Mouse (Mus musculus) cerebellum, adult 11 months (tissue): ENCODE data around the gene Tax1bp3.

ENCODE experiments used
- DNase-seq: peaks from one replicate; pipeline ENCODE4 v3.0.0; 2022

Tax1bp3 gene

DNA sequence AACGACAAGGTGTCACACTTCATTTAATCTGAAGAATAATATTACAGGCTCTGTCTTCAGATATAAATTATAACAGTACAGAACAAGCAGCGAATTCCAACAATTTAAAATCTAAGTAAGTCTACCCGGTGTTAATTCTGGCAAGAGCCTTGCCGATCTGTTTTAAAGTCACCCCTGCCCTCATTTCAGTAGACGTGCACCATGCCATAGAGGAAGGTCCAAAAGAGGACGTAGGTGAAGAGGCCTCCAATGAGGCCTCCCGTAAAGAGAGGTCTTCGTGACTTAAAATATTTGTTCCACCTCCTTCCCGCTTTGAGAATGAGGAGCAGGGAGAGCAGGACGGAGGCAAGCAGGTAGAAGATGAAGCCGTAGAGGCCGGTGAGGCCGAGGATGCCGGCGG, 697 bp upstream of the Tax1bp3 start:
- DNase-seq: no peak

DNA sequence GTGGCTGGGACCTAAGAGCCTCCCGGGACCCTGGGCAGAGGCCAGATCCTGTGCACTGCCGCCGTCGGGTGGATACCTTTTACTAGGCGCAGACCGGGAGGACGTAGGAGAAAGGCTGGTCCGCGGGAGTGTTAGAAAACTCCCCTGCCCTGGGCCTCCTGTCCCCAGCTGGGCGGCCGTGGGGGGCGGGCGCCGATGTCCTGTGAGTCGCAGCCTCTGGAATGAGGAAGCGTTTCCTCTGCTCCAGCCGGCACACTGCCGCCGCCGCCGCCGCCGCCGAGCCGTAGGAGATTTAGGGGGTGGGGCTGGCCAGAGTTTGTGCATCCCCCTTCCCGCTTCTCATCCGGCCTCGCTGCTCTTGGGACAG, 609 bp downstream of the Tax1bp3 start:
- DNase-seq: no peak

DNA sequence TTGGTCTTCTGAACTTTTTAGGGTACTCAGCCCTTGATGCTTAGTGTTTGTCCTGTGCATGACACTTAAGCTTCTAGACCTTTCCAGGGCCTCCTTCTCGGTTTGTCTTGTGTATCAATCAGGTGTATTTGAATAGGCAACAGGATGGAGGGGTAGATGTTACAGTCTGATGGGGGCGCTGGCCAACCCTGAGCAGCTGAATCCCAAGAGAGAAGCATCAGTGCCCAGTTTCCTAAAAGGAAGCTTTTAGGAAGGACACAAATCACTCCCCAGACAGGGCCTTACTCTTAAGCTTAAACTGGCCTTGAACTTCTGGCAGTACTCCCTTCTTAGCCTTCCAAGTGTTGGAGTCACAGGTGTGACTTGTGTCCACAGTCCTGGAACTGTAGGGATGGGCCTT, 1.0 kb downstream of the Tax1bp3 start:
- DNase-seq: no peak

DNA sequence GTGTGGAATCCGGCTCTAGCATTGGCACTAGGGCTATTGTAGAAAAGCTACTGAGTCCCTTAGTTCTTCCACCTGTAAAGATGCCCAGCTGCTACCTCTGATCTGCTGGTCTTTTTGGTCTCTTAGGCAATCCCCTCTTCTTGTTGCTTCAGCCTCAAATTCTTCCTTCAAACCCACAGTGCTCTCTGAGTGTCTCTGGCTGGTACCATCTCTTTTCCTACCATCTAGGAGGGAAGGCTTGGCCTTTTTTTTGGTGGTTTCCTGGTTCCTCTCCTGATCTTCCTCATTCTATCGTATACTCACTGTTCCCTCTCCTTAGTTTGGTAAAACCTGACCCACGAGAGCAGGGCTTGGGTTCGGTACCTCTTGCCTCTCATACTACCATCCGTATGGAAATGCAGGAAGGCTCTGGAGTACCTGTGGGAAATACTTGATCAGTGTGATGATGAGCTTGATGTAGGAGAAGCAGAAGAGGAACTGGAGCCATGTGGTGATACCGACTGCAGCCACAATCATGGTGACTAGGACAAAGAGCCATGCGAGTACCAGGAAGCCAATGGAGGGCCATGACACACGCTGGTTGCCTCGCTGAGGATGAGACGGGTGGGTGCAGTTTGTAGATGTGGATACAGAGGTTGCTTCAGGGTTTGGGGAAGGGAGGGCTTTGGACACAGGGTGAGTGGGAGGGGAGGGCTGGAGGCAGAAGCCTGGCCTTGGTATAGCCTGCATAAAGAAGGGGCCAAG, 9.2 kb downstream of the Tax1bp3 start:
- no peak for DNase-seq

DNA sequence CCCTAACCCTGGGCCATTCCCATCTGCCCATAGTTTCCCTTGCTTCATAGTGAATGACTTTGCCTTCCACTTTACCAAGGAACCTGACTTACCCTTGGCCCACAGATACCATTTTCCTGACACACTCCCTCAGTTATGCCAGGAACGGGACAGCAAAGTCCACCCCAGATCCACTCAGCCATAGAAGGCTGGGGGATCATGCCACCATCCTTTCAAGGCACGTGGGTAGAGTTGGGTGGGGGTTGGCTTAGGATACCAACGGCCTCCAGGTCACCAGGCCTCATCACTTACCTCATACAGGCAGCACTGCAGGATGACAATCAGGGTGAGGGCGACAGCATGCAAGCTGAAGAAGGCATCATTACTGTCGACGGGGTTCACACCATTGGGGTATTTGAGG, 10.3 kb downstream of the Tax1bp3 start:
- DNase-seq: no peak

DNA sequence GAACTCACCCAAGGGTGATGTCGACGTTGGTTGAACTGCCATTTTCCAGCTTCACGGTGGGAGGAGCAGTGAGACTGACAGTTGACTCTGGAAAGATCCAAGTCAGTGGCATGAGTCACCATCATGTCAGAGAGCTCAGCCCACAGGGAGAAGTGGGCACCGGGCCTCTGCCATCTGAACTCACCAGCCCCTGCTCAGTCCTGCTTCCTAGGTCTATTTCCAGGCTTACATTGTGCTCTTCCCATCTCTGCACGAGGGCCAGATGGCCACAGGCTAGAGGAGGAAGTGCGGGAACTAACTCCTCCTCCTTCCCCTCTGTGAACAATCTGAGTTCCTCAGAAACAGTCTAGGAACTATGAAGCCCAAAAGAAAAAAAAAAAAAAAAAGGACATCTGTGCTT, 16.2 kb downstream of the Tax1bp3 start:
- peak; percentile 48 for DNase-seq

GRCm38 (mm10) chr11:73194444-73194843, 17.6 kb downstream of the Tax1bp3 start:
- DNase-seq: no peak

DNA sequence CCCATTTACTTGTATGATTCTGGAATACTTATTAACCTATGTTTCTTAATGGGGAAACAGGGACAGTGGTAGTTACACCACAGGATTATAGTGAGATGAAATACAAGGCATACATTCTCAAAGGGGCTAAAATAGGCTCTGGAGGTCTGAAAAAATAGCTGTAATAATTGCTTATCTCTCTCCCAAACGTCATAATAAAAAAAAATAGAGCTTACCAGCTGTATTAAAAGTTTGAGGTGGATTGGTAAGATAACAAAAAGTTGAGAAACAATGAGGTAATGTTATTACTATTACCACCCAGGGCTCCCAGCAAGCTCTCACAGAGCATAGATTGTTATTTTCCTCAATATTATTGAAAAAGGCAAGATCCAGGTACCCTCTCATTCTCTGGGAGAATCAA, 21.3 kb downstream of the Tax1bp3 start:
- DNase-seq: no peak

GRCm38 (mm10) chr11:73198603-73199229, 21.8 kb downstream of the Tax1bp3 start, which contains the start of gene Ctns:
TSS of gene Ctns (minus strand) at chr11:73199042.
- peak; percentile 84 for DNase-seq

GRCm38 (mm10) chr11:73199230-73199712, 22.4 kb downstream of the Tax1bp3 start, which contains the start of gene Shpk:
TSS of gene Shpk (plus strand) at chr11:73199460.
- DNase-seq: peak; percentile 94

GRCm38 (mm10) chr11:73199879-73200278, 23.0 kb downstream of the Tax1bp3 start:
- no peak for DNase-seq

- no peak for DNase-seq
Observed at GRCm38 (mm10) chr11:73201021-73201420, 24.1 kb downstream of the Tax1bp3 start.

- DNase-seq: no peak
Observed at GRCm38 (mm10) chr11:73201597-73201996, 24.7 kb downstream of the Tax1bp3 start.

GRCm38 (mm10) chr11:73203895-73204294, 27.0 kb downstream of the Tax1bp3 start:
- DNase-seq: no peak

DNA sequence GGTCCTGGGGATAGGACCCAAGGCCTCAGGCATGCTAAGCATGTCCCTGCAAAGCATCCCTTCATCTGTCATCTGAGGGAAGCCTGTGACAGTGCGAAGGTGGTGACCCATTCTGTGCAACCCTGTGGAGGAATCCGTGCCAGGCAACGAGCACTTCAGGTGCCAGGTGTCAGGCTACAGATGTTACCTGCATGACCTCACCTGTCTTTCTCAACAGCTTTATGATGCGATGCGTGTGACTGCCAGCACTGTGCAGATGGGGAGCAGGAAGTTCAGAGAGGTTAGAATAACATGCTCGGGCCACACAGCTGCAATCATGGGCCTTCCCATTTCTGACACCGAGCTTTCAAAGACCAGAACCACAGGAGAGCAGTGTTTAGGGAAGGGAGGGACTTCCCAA, 28.3 kb downstream of the Tax1bp3 start:
- no peak for DNase-seq

GRCm38 (mm10) chr11:73207621-73208020, 30.7 kb downstream of the Tax1bp3 start:
- no peak for DNase-seq

- DNase-seq: no peak
Observed at GRCm38 (mm10) chr11:73213956-73214355, 37.1 kb downstream of the Tax1bp3 start.

DNA sequence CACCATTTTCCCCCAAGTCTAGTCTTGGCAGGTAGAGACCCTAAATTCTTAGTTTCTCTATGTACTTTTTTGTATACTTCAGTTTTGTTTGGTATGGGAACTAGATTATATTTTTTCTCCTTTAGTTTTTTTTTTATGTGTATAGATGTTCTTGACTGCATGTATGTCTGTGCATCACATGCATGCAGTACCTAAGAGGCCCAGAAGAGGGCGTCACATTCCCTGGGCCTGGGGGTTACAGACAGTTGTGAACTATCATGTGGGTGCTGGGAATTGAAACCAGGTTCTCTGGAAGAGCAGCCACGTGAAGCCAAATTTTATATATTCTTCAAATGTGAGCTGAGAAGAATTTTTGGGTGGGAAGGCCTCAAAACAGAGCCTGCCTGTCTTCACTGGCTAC, 42.8 kb downstream of the Tax1bp3 start:
- no peak for DNase-seq

- DNase-seq: no peak
Observed at GRCm38 (mm10) chr11:73220651-73221050, 43.8 kb downstream of the Tax1bp3 start.

GRCm38 (mm10) chr11:73222846-73223245, 46.0 kb downstream of the Tax1bp3 start:
- no peak for DNase-seq

- DNase-seq: no peak
Observed at GRCm38 (mm10) chr11:73223966-73224365, 47.1 kb downstream of the Tax1bp3 start.

GRCm38 (mm10) chr11:73225856-73226255, 49.0 kb downstream of the Tax1bp3 start:
- DNase-seq: no peak

DNA sequence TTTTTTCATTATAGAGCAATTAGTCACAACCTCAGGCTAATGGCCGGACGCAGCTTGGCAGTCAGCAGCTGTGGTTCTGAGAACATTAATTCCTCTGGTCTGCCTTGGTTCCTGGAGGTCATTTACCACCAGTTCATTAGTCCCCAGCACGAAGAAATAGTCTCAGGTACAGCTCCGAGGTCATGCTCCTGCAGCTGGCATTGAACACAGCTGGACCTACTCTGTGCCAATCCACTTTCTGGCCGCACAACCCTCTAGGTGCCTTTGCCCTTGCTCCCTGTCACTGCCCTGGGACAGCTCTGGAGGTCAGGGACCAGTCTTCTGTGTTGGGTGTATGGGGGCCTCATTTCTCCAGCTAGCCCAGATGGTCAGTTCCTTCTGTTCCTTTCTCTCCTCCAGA, 52.0 kb downstream of the Tax1bp3 start:
- no peak for DNase-seq

- no peak for DNase-seq
Observed at GRCm38 (mm10) chr11:73230081-73230480, 53.2 kb downstream of the Tax1bp3 start.

DNA sequence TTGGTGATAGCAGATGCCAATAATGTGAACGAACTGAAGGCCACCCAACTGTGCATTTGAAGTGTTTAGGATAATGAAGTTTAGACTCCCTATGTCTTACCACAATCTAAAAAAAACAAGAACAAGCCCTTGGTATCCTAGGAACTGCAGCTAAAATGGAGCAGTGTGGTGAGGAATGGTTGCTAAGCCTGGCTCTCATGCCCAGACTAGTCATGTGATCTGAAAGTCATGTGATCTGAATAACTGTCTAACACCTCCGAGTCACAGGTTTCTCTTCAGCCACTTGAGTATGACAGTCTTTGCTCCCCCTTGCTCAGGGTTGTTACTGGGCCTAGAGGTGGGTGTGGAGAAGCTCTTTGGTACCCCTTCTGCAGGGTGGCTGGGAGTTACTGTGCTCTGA, 55.6 kb downstream of the Tax1bp3 start:
- no peak for DNase-seq
